Mouse (Mus musculus): ENCODE data around the gene Mob3a. TPM values are rescaled to one million over a fixed set of nuclear protein-coding genes. Genes with fewer than 3 reads are reported as not detected.

Mob3a gene
- polyA plus RNA-seq, 1 experiment from 2014 or later: 67.0 TPM

DNA sequence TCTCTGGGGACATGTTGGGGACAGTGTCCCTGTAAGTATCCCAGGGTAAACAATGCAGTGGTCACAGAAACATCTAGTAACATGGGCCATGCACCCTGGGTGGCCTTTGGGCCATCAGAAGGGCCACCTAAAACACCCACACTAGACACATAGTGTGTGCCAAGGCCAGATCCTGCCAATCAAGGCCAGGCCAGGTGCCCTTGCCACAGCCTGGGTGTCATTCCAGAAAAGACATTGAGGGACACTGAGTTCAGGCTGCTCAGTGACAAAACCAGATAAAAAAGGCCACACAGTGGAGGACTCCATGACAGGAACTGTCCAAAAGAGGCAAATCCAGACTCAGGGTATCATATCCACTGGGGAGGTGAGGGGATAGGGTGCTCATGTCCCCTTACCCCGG is 18.1 kb downstream of the Mob3a start:
- H3K36me3 ChIP-seq: peaks cover 47% of the 10 kb centered on the region
- WGBS: 97% methylated on average over 1 of the region's 1 CpGs
- no peak for ATAC-seq (ENCODE audit: low FRiP score, low read depth)
- H3K4me1 ChIP-seq: peaks cover 8% of the 10 kb centered on the region
- no peak overlapping the region for H3K27ac ChIP-seq (replicated peaks)
- H3K9me3 ChIP-seq: no peaks in the 10 kb centered on the region
- H3K4me3 ChIP-seq: no peak overlapping the region
- H3K4me2 ChIP-seq (replicated peaks): no peak overlapping the region
- H3K9ac ChIP-seq (replicated peaks): no peak overlapping the region
- H3K27me3 ChIP-seq: no peaks in the 10 kb centered on the region

DNA sequence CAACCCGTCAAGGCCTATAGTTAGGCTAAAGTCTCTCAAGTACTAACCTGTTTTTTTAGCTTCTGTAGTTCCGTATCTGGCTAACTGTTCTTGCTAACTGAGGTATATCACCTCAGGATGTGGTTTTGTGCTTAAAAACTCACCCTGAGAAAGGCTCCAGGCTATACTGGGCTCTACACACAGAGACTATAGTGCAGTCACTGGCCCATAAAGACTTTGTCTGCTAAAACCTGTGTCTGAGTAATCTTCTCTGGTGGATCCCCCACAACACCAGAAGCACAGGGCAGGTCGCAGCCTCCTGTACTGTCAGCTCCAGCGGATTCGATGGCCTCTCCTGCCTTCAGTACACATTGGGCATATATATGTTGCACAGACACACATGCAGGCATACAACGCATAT is 19.8 kb downstream of the Mob3a start:
- Histone ChIP-seq H3K36me3 (peaks cover 36% of the 10 kb centered on the region), H3K27ac (replicated peaks) (no peak overlapping the region), H3K27me3 (no peaks in the 10 kb centered on the region), H3K4me2 (replicated peaks) (no peak overlapping the region), H3K9me3 (no peaks in the 10 kb centered on the region), H3K4me3 (no peak overlapping the region), H3K4me1 (peaks cover 24% of the 10 kb centered on the region), H3K9ac (replicated peaks) (no peak overlapping the region)
- 95% methylated on average over 6 of the region's 6 CpGs for WGBS
- no peak for ATAC-seq (ENCODE audit: low FRiP score, low read depth)

DNA sequence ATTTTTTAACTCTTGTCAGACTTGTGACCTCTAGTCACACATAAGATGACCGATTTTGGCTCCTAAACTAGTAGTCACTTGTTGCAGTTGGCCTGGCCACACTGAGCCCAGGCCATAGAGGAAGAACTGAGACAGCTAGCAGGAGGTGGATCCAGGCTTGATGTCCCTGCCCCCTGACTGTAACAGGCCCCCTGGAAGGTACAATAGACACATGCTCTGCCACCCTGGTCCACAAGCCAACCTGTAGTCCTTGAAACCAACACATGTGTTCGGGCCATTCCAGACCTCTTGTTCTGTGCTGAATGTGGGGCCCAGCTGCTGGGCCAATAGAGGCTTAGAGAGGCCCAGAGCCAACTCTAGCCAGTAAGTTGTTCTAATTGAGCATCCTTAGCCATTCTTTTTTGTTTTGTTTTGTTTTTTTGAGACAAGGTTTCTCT is 21.5 kb downstream of the Mob3a start:
- WGBS: 82% methylated on average over 2 of the region's 2 CpGs
- Histone ChIP-seq H3K4me3 (no peak overlapping the region), H3K27ac (replicated peaks) (no peak overlapping the region), H3K4me2 (replicated peaks) (no peak overlapping the region), H3K27me3 (no peaks in the 10 kb centered on the region), H3K4me1 (peaks cover 26% of the 10 kb centered on the region), H3K9me3 (no peaks in the 10 kb centered on the region), H3K9ac (replicated peaks) (no peak overlapping the region), H3K36me3 (peaks cover 19% of the 10 kb centered on the region)
- no peak for ATAC-seq (ENCODE audit: low FRiP score, low read depth)

DNA sequence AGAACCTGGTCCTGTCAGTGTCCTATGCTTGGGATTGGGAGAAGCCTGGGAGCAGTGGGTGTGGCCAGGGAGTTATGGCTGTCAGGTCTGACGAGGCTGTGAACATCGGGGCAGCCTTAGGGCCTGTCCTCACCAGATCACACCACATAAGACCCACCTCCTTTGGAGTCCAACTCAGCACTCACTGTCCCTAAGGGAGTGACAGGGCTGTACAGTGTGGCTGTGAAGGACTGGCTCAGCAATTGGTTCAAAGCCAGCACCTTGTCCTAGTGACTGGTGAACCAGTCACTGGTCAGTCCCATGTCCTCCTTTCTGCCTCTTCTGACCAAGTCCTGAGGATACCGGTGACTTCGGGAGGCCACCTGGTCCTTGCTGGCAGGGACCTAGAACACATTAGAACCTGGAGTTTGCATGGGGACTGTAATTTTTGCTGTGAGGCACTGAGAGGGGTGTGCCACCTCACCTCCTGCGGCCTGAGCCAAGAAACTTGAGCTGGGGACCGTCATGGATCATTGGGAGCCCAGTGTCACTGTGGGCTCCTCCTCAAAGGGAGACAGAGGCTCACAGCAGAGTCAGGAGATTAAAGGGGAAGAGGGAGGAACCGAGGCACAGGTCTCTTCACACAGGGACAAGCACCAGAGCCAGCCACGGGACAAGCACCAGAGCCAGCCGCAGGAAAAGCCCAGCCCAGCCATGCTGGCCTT is 22.1 kb downstream of the Mob3a start:
- H3K9me3 ChIP-seq: no peaks in the 10 kb centered on the region
- H3K27ac ChIP-seq (replicated peaks): peak overlapping the region; percentile 95; the same call in 1 of the 2 replicates
- H3K9ac ChIP-seq (replicated peaks): no peak overlapping the region
- WGBS: 57% methylated on average over 9 of the region's 9 CpGs
- H3K4me1 ChIP-seq: peaks cover 32% of the 10 kb centered on the region
- no peak overlapping the region for H3K4me2 ChIP-seq (replicated peaks)
- no peak for ATAC-seq (ENCODE audit: low FRiP score, low read depth)
- H3K36me3 ChIP-seq: peaks cover 16% of the 10 kb centered on the region
- H3K4me3 ChIP-seq: no peak overlapping the region
- H3K27me3 ChIP-seq: no peaks in the 10 kb centered on the region

DNA sequence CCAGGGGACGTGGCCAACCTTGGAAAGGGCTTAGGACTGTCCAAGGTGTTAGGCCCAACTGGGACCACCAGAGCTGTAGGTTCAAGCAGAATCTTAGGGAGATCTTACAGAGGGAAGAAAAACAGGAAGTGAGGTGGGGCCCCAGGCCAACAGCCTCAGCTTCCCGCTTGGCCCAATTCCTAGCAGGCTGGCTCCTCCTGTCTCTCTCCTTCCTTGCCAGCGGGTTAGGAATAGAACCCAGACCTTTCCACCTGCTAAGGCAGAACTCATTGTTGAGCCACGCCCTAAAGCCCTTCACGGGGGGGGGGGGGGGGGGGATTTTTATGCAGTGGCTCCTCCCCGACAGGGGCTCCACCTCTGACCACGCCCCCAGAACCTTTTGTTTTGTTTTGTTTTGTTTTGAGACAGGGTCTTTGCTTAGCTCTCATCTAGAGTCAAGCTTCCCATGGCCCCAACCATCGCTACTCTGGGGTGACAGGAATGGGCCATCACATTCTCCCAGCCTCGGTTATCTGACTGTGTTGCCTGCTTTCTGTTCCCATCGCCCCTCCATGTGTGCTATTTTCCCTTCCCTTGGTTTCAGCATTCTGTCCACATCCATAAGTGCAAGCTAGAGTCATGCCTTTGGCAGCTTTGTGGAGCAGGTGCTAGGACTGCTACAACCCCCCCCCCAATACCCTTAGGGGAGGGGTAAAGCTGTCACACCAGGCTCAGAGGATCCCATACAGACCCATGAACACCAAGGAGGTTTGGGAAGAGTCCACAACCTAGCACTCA is 23.0 kb downstream of the Mob3a start:
- WGBS: 53% methylated on average over 9 of the region's 10 CpGs
- H3K4me3 ChIP-seq: no peak overlapping the region
- no peak for ATAC-seq (ENCODE audit: low FRiP score, low read depth)
- 0 out of 2 replicates have a peak overlapping the region, but pooled peaks have one; percentile 77 for H3K9ac ChIP-seq (replicated peaks)
- no peaks in the 10 kb centered on the region for H3K9me3 ChIP-seq
- peak overlapping the region; percentile 95 for H3K27ac ChIP-seq (replicated peaks)
- H3K4me1 ChIP-seq: peaks cover 41% of the 10 kb centered on the region
- peaks cover 12% of the 10 kb centered on the region; the same call in 1 of the 2 replicates for H3K36me3 ChIP-seq
- no peaks in the 10 kb centered on the region for H3K27me3 ChIP-seq
- peak overlapping the region; percentile 94; the same call in 1 of the 2 replicates for H3K4me2 ChIP-seq (replicated peaks)

DNA sequence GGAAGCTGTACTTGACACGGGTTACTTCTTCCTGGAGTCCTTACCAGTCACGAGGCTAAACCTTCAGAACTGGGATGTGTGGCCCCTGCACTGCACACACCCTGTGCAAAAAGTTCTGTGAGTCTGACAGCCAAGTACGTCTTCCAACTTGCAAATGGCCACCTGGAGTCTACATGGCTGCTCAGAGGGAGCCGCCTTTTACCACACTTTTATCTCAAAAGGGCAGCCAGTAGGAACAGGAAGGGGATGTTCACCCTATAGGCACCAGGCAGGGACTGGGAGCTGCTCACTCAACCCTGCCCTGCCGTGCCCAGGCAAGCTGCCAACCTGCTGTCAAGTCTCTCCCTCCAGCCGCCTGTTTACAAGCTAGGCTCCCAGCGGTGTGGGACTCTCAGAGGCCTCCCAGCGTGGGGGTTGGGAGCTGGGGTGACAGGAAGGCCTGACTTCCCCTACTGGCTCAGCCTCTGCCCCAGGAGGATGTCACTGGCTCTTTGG is 23.8 kb downstream of the Mob3a start, which contains the start of gene Mknk2:
Mknk2 (minus strand) TSS at position 171 of the 495 bp plus-strand sequence.
- 41% methylated on average over 8 of the region's 8 CpGs for WGBS
- H3K9me3 ChIP-seq: no peaks in the 10 kb centered on the region
- peak within 1 kb of the TSS; percentile 77 for H3K9ac ChIP-seq (replicated peaks)
- peak within 1 kb of the TSS; percentile 97 for H3K4me3 ChIP-seq
- ATAC-seq (ENCODE audit: low FRiP score, low read depth): no peak
- H3K4me2 ChIP-seq (replicated peaks): peak within 1 kb of the TSS; percentile 94
- H3K4me1 ChIP-seq: peaks cover 49% of the 10 kb centered on the region
- peaks cover 12% of the 10 kb centered on the region; the same call in 1 of the 2 replicates for H3K36me3 ChIP-seq
- no peaks in the 10 kb centered on the region for H3K27me3 ChIP-seq
- peak within 1 kb of the TSS; percentile 95 for H3K27ac ChIP-seq (replicated peaks)

DNA sequence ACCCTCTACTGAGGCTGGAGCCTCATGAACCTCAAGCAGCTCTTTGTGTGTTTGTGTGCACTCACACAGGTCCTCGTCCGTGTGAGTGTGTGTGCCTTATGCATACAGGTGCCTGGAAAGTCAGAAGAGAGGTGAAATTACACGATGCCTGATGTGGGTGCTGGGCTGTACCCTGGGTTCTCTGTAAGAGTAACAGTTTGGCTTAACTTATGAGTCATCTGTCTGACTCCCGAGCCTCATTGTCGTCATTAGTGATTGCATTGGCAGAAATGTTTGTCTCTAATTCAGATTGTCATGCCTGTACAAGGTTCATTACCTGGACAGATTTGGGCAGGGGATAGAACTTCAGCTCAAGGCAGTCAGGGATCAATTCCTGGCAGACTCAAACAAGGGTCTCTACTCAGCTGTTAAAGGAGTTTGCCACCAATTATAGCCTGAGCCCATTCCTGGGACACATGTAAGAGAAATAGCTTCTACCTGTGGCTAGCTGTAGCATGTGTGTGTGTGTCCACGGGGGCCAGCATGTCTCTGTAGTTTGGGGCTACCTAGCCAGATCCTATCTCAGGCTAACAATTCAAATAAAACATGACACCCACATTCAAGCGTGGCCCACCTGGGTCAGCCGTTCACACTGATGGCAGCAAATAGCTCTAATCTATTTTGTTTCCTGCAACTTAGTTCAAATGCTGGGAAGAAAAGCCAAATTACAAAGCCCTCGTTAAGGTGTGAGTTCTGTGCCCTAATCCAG is 24.5 kb downstream of the Mob3a start:
- 45% methylated on average over 9 of the region's 9 CpGs for WGBS
- Histone ChIP-seq H3K4me3 (peak overlapping the region; percentile 97), H3K4me1 (peaks cover 54% of the 10 kb centered on the region), H3K36me3 (peaks cover 16% of the 10 kb centered on the region), H3K9me3 (no peaks in the 10 kb centered on the region), H3K27ac (replicated peaks) (peak overlapping the region; percentile 95), H3K9ac (replicated peaks) (peak overlapping the region; percentile 77), H3K27me3 (no peaks in the 10 kb centered on the region), H3K4me2 (replicated peaks) (peak overlapping the region; percentile 94)
- no peak; the same call in 1 of the 2 replicates for ATAC-seq (ENCODE audit: low FRiP score, low read depth)

DNA sequence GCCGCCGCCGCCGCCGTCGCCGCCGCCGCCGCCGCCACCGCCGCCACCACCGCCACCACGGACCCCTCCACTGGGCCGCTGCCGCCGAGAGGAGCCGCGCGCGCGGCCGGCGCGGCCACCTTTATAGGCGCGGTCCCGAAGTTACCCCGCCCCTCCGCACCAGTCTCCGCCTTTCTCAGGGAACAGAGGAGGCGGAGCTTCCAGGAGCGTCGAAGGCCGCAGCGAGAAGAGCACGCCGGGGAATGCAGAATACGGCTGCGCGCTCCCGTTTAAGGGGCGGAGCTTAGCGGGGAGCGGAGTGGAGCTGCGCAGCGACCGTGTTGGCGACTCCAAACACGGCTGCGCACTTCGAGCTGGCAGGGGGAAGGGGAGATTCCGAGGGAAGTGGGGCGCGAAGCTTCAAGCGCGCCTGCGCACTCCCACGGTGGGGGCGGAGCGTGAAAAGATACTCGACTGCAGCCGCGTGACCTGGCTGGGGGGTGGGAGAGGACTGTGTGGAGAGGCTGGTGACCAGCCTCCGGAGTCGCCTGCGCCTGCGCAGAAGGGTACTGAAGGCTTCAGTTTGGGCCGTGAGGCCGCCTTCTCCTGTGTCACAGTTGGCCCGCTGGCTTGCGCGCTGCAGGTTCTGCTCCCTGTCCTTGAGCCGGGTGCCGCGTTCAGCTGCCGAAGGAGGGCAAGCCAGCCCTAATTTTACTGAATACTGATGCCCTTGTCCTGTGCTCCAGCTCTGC is 25.4 kb downstream of the Mob3a start:
- peak overlapping the region; percentile 94 for H3K4me2 ChIP-seq (replicated peaks)
- no peaks in the 10 kb centered on the region for H3K9me3 ChIP-seq
- peak overlapping the region; percentile 98 for H3K9ac ChIP-seq (replicated peaks)
- peaks cover 25% of the 10 kb centered on the region for H3K36me3 ChIP-seq
- peak overlapping the region; percentile 95 for H3K27ac ChIP-seq (replicated peaks)
- ATAC-seq (ENCODE audit: low FRiP score, low read depth): peak; percentile 90
- peak overlapping the region; percentile 97 for H3K4me3 ChIP-seq
- WGBS: under 1% methylated on average over 46 of the region's 78 CpGs
- peaks cover 58% of the 10 kb centered on the region for H3K4me1 ChIP-seq
- no peaks in the 10 kb centered on the region for H3K27me3 ChIP-seq

DNA sequence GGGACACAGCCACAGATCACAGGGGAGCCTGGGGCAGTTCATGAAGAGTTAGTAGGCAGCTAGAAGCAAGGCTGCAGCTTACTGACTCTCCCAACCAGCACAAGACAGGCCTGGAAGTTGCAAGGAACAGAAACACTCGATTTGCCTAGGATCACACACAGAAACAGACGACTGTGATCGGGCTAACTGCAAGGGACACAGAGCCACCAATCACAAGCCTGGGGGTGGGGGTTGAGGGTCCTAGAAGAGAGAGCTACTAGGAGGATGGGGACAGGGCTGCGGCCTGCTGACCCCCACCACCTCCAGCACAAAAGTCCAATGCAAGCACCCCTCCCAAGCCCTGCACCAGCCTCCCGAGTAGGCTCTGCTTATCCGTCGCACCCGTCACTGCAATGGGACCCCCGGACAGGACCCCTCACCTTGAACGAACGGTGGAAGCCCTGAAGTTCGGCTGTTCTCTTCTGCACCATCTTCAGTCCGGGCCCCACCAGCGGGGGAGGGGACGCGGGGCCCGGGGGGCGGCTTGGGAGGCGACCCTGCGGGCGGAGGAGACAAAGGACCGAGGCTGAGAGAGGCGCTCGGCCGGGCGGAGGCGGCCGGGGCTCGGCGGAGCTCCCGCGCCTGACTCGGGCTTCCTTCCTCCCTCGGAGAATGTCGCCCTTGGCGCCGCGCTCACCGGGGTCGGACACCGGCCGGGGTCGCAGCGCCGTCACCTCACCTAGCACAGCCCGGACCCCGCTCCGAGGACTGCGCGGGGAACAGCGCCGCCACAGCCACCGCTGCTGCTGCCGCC is 26.2 kb downstream of the Mob3a start:
- H3K9ac ChIP-seq (replicated peaks): peak overlapping the region; percentile 98
- peak; percentile 17 for ATAC-seq (ENCODE audit: low FRiP score, low read depth)
- no peaks in the 10 kb centered on the region for H3K9me3 ChIP-seq
- peaks cover 58% of the 10 kb centered on the region for H3K4me1 ChIP-seq
- 0% methylated on average over 39 of the region's 54 CpGs for WGBS
- H3K4me2 ChIP-seq (replicated peaks): peak overlapping the region; percentile 94
- H3K27me3 ChIP-seq: no peaks in the 10 kb centered on the region
- H3K36me3 ChIP-seq: peaks cover 33% of the 10 kb centered on the region
- H3K4me3 ChIP-seq: peak overlapping the region; percentile 97
- H3K27ac ChIP-seq (replicated peaks): peak overlapping the region; percentile 80

DNA sequence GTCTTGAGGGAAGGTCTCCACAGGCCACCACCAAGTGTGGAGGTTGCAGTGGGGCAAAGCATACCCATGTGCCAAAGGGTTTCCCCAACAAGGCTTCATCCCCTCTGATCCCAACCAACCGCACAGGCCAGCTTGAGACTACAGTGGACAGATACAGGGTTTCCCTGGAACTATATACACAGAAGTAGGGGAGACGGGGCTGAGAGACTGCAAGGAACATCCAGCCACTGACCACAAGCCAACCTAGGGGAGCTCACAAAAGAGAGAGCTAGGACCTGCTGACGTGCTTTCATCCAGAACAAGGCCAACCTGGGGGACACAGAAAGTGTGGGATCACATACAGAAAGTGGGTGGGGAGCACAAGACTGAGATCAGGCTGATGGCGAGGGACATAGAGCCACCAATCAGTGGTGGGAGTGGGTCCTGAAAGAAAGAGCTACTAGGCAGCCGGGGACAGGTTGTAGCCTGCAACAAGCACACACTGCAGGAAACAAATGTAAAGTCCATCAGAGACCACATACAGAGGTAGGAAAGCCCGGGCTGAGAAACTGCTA is 26.8 kb downstream of the Mob3a start:
- Histone ChIP-seq H3K4me1 (peaks cover 58% of the 10 kb centered on the region), H3K9ac (replicated peaks) (peak overlapping the region; percentile 98)

More for the DNA sequence above, 26.8 kb downstream of the Mob3a start:
- peaks cover 40% of the 10 kb centered on the region for H3K36me3 ChIP-seq
- peak overlapping the region; percentile 80 for H3K27ac ChIP-seq (replicated peaks)
- H3K4me2 ChIP-seq (replicated peaks): peak overlapping the region; percentile 94
- no peak for ATAC-seq (ENCODE audit: low FRiP score, low read depth)
- no peaks in the 10 kb centered on the region for H3K9me3 ChIP-seq
- WGBS: 21% methylated on average over 6 of the region's 6 CpGs
- H3K27me3 ChIP-seq: no peaks in the 10 kb centered on the region
- peak overlapping the region; percentile 97 for H3K4me3 ChIP-seq
